Mouse (Mus musculus) small intestine, adult 2 months (tissue): Measurements from ENCODE around the gene Prkcsh.

Experiments used
- CTCF ChIP-seq: fragments of 200-500 bp; IDR thresholded peaks from 2 replicates; pipeline ENCODE4 v1.5.1; 2012; ENCODE audit warnings: low read depth, mild to moderate bottlenecking, control low read depth, inconsistent platforms, low read length, moderate library complexity, mixed read lengths; ENCODE audit not compliant: insufficient replicate concordance, insufficient read length; ENCODE audit errors: extremely low read depth
- POLR2A ChIP-seq: fragments of 200-500 bp; IDR thresholded peaks from 2 replicates; pipeline ENCODE4 v1.6.1; 2012; ENCODE audit warnings: low read depth, mild to moderate bottlenecking, control low read depth, inconsistent platforms, low read length, moderate library complexity

DNA sequence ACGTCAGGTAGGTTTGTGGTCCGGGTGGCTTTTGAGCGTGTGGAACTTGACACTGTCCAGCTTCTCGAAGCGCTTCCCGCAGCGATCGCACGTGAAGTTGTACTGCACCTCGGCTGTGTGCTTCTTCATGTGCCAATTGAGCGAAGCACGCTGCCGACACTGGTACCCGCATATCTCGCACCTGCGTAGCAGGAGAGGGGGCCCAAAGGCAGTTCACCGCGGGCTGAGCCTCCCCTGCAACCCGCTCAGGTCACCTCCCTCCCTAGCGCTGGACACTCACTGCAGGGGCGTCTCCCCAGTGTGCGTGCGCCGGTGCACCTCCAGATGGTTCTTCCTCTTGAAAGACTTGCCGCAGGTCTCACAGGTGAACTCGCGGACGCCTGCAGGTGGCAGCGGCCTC is 53.1 kb downstream of the Prkcsh start:
- TF ChIP-seq POLR2A, result no peak
- TF ChIP-seq CTCF, result no peak
